Mouse (Mus musculus) cortical plate, adult 2 months (tissue): ENCODE measurements around the gene Ankrd13a. TPM values are rescaled to one million over a fixed set of nuclear protein-coding genes. Genes with fewer than 3 reads are reported as not detected.
A peak's percentile ranks its signal among the peaks of the same experiment; 100 is the strongest.

Experiments
- H3K27ac ChIP-seq: fragments of 200-500 bp; 2 replicates; pipeline ENCODE4 v1.5.1; 2012; ENCODE audit warnings: low read length, control low read depth, inconsistent platforms; ENCODE audit not compliant: insufficient read depth
- H3K4me1 ChIP-seq: fragments of 200-500 bp; 2 replicates; pipeline ENCODE4 v1.6.1; 2011; ENCODE audit warnings: low read length; ENCODE audit not compliant: control insufficient read depth, insufficient read depth
- H3K4me3 ChIP-seq: fragments of 200-500 bp; 2 replicates; pipeline ENCODE4 v1.5.1; 2011; ENCODE audit warnings: mild to moderate bottlenecking, low read length, control low read depth; ENCODE audit not compliant: insufficient read depth
- CTCF ChIP-seq: fragments of 200-500 bp; IDR thresholded peaks from 2 replicates; pipeline ENCODE4 v1.5.1; 2011; ENCODE audit warnings: mild to moderate bottlenecking, control low read depth, low read length; ENCODE audit not compliant: insufficient read depth; ENCODE audit errors: extremely low read depth
- POLR2A ChIP-seq: fragments of 200-500 bp; IDR thresholded peaks from 2 replicates; pipeline ENCODE4 v1.6.1; 2011; ENCODE audit warnings: mild to moderate bottlenecking, low read length, control low read depth; ENCODE audit not compliant: insufficient read depth; ENCODE audit errors: extremely low read depth
- polyA plus RNA-seq: library from polyadenylated mRNA; depleted of rRNA; stranded (reverse); fragments of >200 nt; gene quantifications from 2 replicates; pipeline ENCODE4 v1.2.3, GENCODE M21; 2012

The Ankrd13a gene
- polyA plus RNA-seq, 1 experiment, result 38.5 TPM

DNA sequence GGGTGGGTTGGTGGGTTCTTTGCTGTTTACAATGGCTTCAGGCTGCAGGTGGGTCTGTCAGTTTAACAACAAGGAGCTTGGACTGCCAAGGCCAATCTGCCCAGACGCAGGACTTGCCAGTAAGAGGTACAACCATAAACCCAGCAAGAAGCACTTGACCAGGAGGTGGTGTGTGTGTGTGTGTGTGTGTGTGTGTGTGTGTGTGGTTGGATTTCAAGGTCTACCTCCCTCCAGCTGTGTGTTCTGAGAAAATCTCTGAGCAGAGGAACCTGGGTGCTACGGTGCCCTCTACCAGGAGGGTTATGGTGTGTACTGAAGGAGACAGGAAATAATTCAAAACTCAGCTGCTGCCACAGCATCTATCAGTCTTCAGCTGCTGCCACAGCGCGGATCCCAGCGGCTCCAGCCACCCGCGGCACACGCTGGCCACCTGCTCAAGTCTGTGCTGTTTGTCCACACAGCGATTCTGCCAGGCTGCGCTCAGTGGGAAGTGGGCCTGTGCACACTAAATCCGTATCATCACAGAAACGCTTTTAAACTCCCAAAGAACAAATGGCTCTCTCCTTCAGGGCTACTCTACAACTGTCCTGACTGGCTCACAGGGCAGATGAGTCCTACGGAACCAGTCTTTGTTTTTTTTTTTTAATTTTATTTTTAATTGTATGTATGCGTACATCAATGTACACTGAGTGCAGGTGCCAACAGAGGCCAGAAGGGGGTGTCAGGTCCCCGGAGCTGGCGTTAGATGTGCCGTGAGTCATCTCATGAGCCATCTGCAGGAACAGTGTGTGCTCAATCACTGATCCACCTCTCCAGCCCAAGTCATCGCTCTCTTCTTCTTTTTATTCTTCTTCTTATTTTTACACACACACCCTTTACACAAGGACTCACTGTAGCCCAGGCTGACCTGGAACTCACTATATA lies 9.4 kb upstream of the Ankrd13a start:
- Histone ChIP-seq H3K4me3 (no peak overlapping the region), H3K27ac (no peak overlapping the region), H3K4me1 (peaks cover 2% of the 10 kb centered on the region; the same call in 1 of the 2 replicates)
- TF ChIP-seq POLR2A (no peak), CTCF (0 out of 2 replicates have a peak, but pooled peaks have one; percentile 6)

DNA sequence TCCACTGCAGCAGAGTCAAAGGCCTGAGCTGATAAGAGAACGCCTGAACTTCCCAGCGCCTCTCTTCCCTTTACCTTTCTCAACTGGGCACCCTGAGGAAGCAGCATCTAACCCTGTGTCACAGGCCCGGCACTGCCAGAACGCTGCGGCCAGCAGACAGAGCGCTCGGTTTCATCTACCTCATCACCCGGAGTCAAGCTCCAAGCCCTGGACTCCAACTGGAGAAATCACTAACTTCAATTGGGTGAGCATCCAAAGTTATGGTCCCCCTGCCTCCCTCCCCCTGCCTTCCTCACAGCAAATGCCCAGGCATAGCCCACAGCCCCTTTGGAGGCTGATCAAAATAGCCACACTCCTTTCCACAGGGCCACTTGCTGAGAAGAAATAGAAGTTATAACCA lies 7.8 kb upstream of the Ankrd13a start:
- no peak overlapping the region for H3K27ac ChIP-seq
- H3K4me3 ChIP-seq, result no peak overlapping the region
- H3K4me1 ChIP-seq, result no peaks in the 10 kb centered on the region
- no peak for TF ChIP-seq POLR2A
- no peak for TF ChIP-seq CTCF

DNA sequence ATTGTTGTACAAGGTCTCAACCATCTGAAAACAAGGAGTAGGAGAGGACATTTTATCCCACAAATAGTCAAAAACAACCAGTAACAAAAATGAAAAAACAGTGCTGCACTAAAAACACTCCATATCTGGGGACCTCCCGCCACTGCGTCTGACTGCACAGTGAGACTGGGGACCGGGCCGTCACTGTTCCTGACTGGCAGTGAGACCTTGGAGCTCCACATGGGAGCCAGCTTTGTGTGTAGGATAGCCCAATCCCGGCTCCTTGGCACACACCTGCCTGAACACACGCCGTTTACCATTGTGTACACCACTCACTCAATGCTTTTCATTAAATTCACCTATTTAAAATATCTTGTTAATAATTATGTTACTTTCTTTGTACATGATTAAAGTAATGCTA lies 7.3 kb upstream of the Ankrd13a start:
- Histone ChIP-seq H3K27ac (no peak overlapping the region), H3K4me1 (no peaks in the 10 kb centered on the region), H3K4me3 (no peak overlapping the region)
- TF ChIP-seq POLR2A (no peak), CTCF (no peak)

DNA sequence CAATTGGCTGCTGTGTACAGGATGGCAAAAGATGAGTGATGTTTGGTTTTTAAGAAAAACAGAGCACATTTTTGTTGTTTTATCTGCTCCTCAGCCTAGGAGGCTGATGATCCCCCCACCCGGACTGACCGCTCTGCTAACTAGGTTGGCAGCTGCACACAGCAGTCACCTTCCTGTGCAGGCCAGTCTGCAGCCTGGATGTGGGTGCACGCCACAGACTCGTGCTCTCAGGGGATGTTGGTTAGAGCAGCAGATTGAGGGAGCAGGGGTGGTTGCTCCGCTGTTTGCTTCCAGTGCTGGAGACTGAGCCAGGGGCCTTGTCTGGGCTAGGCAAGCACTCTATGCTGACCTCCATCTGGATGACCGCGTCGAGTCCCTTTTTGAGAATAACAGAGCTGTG lies 4.7 kb upstream of the Ankrd13a start:
- TF ChIP-seq CTCF, result no peak
- TF ChIP-seq POLR2A, result no peak
- Histone ChIP-seq H3K4me3 (no peak overlapping the region), H3K27ac (no peak overlapping the region), H3K4me1 (no peaks in the 10 kb centered on the region)

DNA sequence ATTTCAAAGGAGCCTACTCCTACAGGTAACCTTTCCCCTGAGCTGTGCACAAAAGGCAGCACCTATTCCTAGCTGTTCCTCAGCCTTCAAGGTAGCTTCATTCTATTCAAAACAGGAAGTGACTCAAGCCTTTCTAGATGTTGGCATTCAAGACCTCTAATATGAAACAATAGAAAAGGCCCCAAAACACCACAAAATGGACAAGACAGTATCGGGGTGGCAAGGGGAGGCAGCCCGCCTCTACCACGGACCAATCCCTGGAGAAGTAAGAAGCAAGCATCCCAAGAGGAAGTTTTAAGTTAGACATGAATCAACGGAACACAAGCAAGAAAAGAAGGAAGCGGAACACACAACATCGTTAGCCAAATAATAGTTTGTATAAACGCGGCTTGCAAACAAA lies 2.7 kb upstream of the Ankrd13a start:
- Histone ChIP-seq H3K4me1 (no peaks in the 10 kb centered on the region), H3K4me3 (peak overlapping the region; percentile 86; the same call in 1 of the 2 replicates), H3K27ac (peak overlapping the region; percentile 42)
- TF ChIP-seq CTCF (no peak), POLR2A (no peak)

DNA sequence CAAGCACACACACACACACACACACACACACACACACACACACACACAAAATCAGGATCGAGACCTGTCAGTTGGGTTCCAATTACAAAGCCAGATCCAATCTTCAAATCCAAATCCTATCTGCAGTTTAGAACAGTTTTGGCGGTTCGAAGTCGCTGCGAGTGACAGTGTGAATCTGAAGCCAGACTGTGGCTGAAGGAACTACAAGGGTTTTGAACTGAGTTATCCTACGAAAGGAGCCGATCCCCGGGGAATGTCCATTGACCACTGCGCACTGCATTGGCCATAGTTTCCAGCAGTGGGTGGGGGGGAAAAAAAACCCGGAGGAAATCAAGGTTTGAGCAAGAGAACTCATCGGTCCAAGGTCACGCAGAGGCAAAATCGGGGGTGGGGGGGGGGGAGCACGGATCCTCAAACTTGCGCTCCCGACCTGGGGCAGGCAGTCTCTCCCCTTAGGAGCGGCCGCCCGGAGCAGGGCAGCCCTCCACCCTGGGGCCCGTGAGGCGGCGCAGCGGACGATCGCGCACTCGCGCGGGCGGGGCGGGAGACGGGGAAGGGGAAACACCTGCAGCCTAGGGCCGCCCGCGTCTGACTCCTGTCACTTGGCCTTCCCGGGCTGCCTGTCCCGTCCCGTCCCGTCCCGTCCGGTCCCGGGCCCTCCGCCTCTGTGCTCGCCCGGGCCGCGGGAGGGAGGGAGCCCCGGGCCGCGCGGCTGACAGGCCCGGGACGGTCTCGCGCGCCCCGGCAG lies 1.8 kb upstream of the Ankrd13a start:
- no peak for TF ChIP-seq CTCF
- no peak for TF ChIP-seq POLR2A
- Histone ChIP-seq H3K4me3 (peak overlapping the region; percentile 86), H3K4me1 (no peaks in the 10 kb centered on the region), H3K27ac (peak overlapping the region; percentile 42; the same call in 1 of the 2 replicates)

DNA sequence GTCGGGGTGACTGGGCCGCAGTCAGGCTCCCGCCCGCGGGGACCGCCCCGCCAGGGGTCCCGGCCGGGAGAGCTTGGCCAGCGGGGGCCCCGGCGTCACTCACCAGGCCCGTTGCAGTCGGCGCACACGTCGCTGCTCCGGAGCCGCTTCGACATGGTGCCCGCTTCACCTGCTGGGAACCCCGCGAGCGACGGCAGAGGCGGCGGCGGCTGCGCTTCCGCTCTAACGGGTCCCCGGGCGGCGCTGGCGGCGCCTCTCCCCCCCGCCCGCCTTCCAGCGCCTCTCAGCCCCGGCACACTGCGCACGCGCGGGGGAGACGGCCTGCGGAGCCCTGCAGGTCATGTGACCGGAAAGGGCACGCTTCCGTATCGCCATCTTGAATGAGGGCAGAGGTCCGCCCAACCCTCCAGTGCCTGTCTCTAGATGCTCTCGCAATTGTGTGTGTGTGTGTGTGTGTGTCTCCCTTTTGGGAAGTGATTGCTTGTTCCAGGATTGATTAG lies 1.2 kb upstream of the Ankrd13a start:
- no peak for TF ChIP-seq CTCF
- peak; percentile 77; the same call in 1 of the 2 replicates for TF ChIP-seq POLR2A
- H3K27ac ChIP-seq, result 0 out of 2 replicates have a peak overlapping the region, but pooled peaks have one; percentile 32
- H3K4me3 ChIP-seq, result peak overlapping the region; percentile 86
- no peaks in the 10 kb centered on the region for H3K4me1 ChIP-seq

DNA sequence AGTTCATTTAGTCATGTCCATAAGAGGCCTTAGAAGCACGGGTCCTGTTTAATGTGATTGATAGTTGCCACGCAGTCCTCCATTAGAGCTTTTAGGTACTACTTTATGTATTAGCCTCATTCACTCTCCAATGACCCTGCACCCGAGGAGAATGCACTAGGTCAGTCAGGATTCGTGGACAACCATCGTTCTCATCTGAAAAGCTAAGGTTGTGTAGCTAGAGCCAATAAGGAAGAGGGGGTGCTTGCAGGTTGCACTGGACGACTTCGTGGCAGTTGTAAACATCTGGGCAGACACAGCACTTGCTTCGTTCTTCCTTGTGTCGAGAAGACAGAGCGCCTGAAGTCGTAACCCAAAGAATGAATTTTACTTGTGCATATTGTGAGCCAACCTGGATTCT lies 697 bp upstream of the Ankrd13a start:
- peak overlapping the region; percentile 67 for H3K27ac ChIP-seq
- H3K4me1 ChIP-seq, result no peaks in the 10 kb centered on the region
- H3K4me3 ChIP-seq, result peak overlapping the region; percentile 86
- TF ChIP-seq CTCF, result no peak
- no peak for TF ChIP-seq POLR2A
